ENCODE assay signal across 17 mouse cellular contexts in the genomic region with DNA sequence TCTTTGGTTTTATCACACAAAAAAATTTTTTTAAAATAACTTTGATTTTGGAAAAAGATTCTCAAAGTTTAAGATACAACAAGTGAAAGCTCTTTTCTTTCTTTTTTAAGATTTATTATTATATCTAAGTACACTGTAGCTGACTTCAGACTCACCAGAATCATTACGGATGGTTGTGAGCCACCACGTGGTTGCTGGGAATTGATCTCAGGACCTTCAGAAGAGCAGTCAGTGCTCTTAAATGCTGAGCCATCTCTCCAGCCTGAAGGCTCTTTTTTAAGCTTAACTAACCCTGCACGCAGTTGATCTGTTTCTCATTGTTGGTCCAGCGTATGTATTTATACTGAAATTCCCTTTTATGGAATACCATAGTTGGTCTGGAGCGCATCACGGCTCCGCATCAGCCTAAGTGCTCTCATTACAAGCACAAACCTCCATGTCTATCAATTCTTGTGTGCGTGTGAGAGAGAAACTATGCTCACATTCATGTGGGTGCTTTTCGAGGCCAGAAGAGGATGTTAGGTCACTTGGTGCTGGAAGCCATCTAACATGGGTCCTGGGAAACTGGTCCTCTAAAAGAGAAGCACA. TPM values are rescaled to one million over a fixed set of nuclear protein-coding genes. Genes with fewer than 3 reads are reported as not detected.
DNase-seq lines count a peak whose midpoint lies in the region; ATAC-seq lines count a peak whose summit lies in the region.
"Had no signal": no experiment of that assay in that cellular context is flagged by ENCODE, and none has a peak within 500 bp of the region (broad histone marks: within the 10 kb centered on the region; RNA-seq: fewer than 3 reads in every experiment).

No protein-coding gene starts in this region.

- ATAC-seq in midbrain, embryonic 14.5 days (ENCODE audit: low FRiP score, low TSS enrichment): no peak
- no peak for ATAC-seq in embryonic facial prominence, embryonic 12.5 days (ENCODE audit: insufficient number of reproducible peaks, insufficient read depth, low FRiP score, low TSS enrichment)
- ATAC-seq: forebrain, embryonic 16.5 days had no signal

- H3K4me1 ChIP-seq in midbrain, embryonic 10.5 days: peaks cover 15% of the 10 kb centered on the region
- peaks cover 5% of the 10 kb centered on the region; the same call in 1 of the 2 replicates for H3K4me1 ChIP-seq in midbrain, embryonic 14.5 days (ENCODE audit: control insufficient read depth, insufficient read depth, low read length)
- peaks cover 10% of the 10 kb centered on the region; the same call in 1 of the 2 replicates for H3K4me1 ChIP-seq in embryonic facial prominence, embryonic 12.5 days

- intact Hi-C loops in heart, postnatal 14 days (cut with DNase I): loop anchor here (10.0 kb wide), 1 partner anchor 144 kb away; no protein-coding TSS in a partner anchor

- peak; percentile 77 for DNase-seq in heart, adult 11 months
- DNase-seq in heart, postnatal 14 days: no peak
- no peak for DNase-seq in midbrain, embryonic 10.5 days (ENCODE audit: low spot score)
- DNase-seq in midbrain, embryonic 14.5 days: no peak
- DNase-seq in adrenal gland, postnatal 25 days: no peak
- no peak for DNase-seq in embryo, embryonic 11 days
- DNase-seq: adrenal gland, postnatal 36 days; cerebellum, postnatal 14 days; gastrocnemius, postnatal 14 days; lung, adult 2 months; right cerebral cortex, postnatal 4 days; thymus, postnatal 36 days had no signal

- H3K27ac ChIP-seq in midbrain, embryonic 10.5 days (replicated peaks): no peak overlapping the region
- H3K27ac ChIP-seq in midbrain, embryonic 14.5 days (replicated peaks; ENCODE audit: low read depth, low read length): no peak overlapping the region
- no peak overlapping the region for H3K27ac ChIP-seq in embryonic facial prominence, embryonic 12.5 days
- H3K27ac ChIP-seq in macrophage: peak overlapping the region; percentile 85

- H3K4me2 ChIP-seq in midbrain, embryonic 14.5 days (ENCODE audit: low read length): no peak overlapping the region
- H3K4me2 ChIP-seq in embryonic facial prominence, embryonic 12.5 days (replicated peaks): no peak overlapping the region

- no peak overlapping the region for H3K9ac ChIP-seq in midbrain, embryonic 14.5 days (replicated peaks; ENCODE audit: low read length)
- H3K9ac ChIP-seq in embryonic facial prominence, embryonic 12.5 days: no peak overlapping the region

- H3K27me3 ChIP-seq in midbrain, embryonic 10.5 days (ENCODE audit: low read depth, poor library complexity, severe bottlenecking): no peaks in the 10 kb centered on the region
- no peaks in the 10 kb centered on the region for H3K27me3 ChIP-seq in midbrain, embryonic 14.5 days (ENCODE audit: control insufficient read depth, insufficient read depth, low read length)
- H3K27me3 ChIP-seq in embryonic facial prominence, embryonic 12.5 days: no peaks in the 10 kb centered on the region
- H3K27me3 ChIP-seq: embryonic facial prominence, embryonic 13.5 days; kidney, embryonic 15.5 days had no signal

- WGBS in midbrain, embryonic 10.5 days: 96% methylated on average over 9 of the region's 9 CpGs
- 91% methylated on average over 9 of the region's 9 CpGs for WGBS in midbrain, embryonic 14.5 days
- 91% methylated on average over 9 of the region's 9 CpGs for WGBS in embryonic facial prominence, embryonic 12.5 days
- WGBS in macrophage (ENCODE audit: missing documents): 94% methylated on average over 9 of the region's 9 CpGs

- H3K36me3 ChIP-seq in midbrain, embryonic 10.5 days: peaks cover 16% of the 10 kb centered on the region
- no peaks in the 10 kb centered on the region for H3K36me3 ChIP-seq in midbrain, embryonic 14.5 days (ENCODE audit: control insufficient read depth, insufficient read depth, low read length)
- no peaks in the 10 kb centered on the region for H3K36me3 ChIP-seq in embryonic facial prominence, embryonic 12.5 days
- H3K36me3 ChIP-seq in macrophage (ENCODE audit: inconsistent target): no peaks in the 10 kb centered on the region

- H3K9me3 ChIP-seq in midbrain, embryonic 10.5 days (replicated peaks): no peaks in the 10 kb centered on the region
- H3K9me3 ChIP-seq in midbrain, embryonic 14.5 days (ENCODE audit: control insufficient read depth, low read length): no peaks in the 10 kb centered on the region
- H3K9me3 ChIP-seq in embryonic facial prominence, embryonic 12.5 days: no peaks in the 10 kb centered on the region
- H3K9me3 ChIP-seq: embryonic facial prominence, embryonic 13.5 days; kidney, embryonic 15.5 days had no signal

- H3K79me2 ChIP-seq in macrophage (ENCODE audit: inconsistent target): peaks cover 34% of the 10 kb centered on the region

- peak overlapping the region; percentile 97 for H3K4me3 ChIP-seq in midbrain, embryonic 10.5 days
- H3K4me3 ChIP-seq in midbrain, embryonic 14.5 days (replicated peaks; ENCODE audit: low read depth, low read length): no peak overlapping the region
- 0 out of 2 replicates have a peak overlapping the region, but pooled peaks have one; percentile 84 for H3K4me3 ChIP-seq in embryonic facial prominence, embryonic 12.5 days
- H3K4me3 ChIP-seq in macrophage (ENCODE audit: inconsistent target): peak overlapping the region; percentile 100; the same call in 1 of the 2 replicates

RNA-seq across cellular contexts. Expression of a gene that starts 1.3 kb away (rescaled TPM):
- total RNA-seq in heart, postnatal 14 days (2021): 10 to 100 TPM; 31.9 to 34.5 TPM
- polyA plus RNA-seq in midbrain, embryonic 10.5 days (2016; fragmentation: Nextera tagmentation; extraction: Ambion mirVana): 120 and 124 TPM in 2 replicates
- polyA plus RNA-seq in midbrain, embryonic 14.5 days (2014; fragmentation: Nextera tagmentation; extraction: Ambion mirVana): 48.5 and 68.0 TPM in 2 replicates
- 95.9 and 104 TPM in 2 replicates for polyA plus RNA-seq in embryonic facial prominence, embryonic 12.5 days (2016; fragmentation: Nextera tagmentation; extraction: Ambion mirVana)
- total RNA-seq in macrophage (2018; cell fraction: chromatin; rRNA removed): 100 to 1,000 TPM in 20 of 26 experiments, 10 to 100 TPM in 6; 80.5 to 217 (median 171) TPM
- 10 to 100 TPM; 20.7 to 37.1 (median 26.6) TPM for total RNA-seq in macrophage (2018; cell fraction: cytosol; rRNA removed)
- 100 to 1,000 TPM in 5 of 26 experiments, 10 to 100 TPM in 21; 42.8 to 125 (median 76.1) TPM for total RNA-seq in macrophage (2018; cell fraction: nucleus; rRNA removed)
- 25.3 to 29.9 TPM (median 29.5 TPM) in 3 replicates for polyA plus RNA-seq in macrophage (2018)
- 67.1 and 82.5 TPM in 2 replicates for total RNA-seq in adrenal gland, postnatal 25 days (2021)

RNA-seq across cellular contexts. Expression of a gene that starts 1.6 kb away (rescaled TPM):
- total RNA-seq in heart, postnatal 14 days (2021): under 1 TPM; 0.56 to 0.93 TPM
- 1.7 and 2.1 TPM in 2 replicates for polyA plus RNA-seq in midbrain, embryonic 10.5 days (2016; fragmentation: Nextera tagmentation; extraction: Ambion mirVana)
- 0.70 and 1.7 TPM in 2 replicates for polyA plus RNA-seq in midbrain, embryonic 14.5 days (2014; fragmentation: Nextera tagmentation; extraction: Ambion mirVana)
- 1.3 and 2.3 TPM in 2 replicates for polyA plus RNA-seq in embryonic facial prominence, embryonic 12.5 days (2016; fragmentation: Nextera tagmentation; extraction: Ambion mirVana)
- 10 to 100 TPM in 3 of 26 experiments, 1 to 10 TPM in 23; 1.2 to 13.2 (median 4.6) TPM for total RNA-seq in macrophage (2018; cell fraction: chromatin; rRNA removed)
- 1 to 10 TPM in 4 of 26 experiments, under 1 TPM in 19, not detected in 3; 0.05 to 1.7 (median 0.48) TPM for total RNA-seq in macrophage (2018; cell fraction: cytosol; rRNA removed)
- 1 to 10 TPM in 25 of 26 experiments, under 1 TPM in 1; 0.51 to 9.5 (median 3.1) TPM for total RNA-seq in macrophage (2018; cell fraction: nucleus; rRNA removed)
- 0.42 to 0.53 TPM in 2 of 3 replicates, not detected in the other for polyA plus RNA-seq in macrophage (2018)
- total RNA-seq in adrenal gland, postnatal 25 days (2021): 3.2 and 3.5 TPM in 2 replicates

RNA-seq across cellular contexts. Expression of a gene that starts 11.8 kb away (rescaled TPM):
- total RNA-seq in heart, postnatal 14 days (2021): 10 to 100 TPM; 66.3 to 67.8 TPM
- 139 and 153 TPM in 2 replicates for polyA plus RNA-seq in midbrain, embryonic 10.5 days (2016; fragmentation: Nextera tagmentation; extraction: Ambion mirVana)
- polyA plus RNA-seq in midbrain, embryonic 14.5 days (2014; fragmentation: Nextera tagmentation; extraction: Ambion mirVana): 114 and 119 TPM in 2 replicates
- polyA plus RNA-seq in embryonic facial prominence, embryonic 12.5 days (2016; fragmentation: Nextera tagmentation; extraction: Ambion mirVana): 152 TPM in 2 replicates
- 100 to 1,000 TPM in 4 of 26 experiments, 10 to 100 TPM in 22; 24.4 to 141 (median 73.8) TPM for total RNA-seq in macrophage (2018; cell fraction: chromatin; rRNA removed)
- total RNA-seq in macrophage (2018; cell fraction: cytosol; rRNA removed): 10 to 100 TPM; 44.3 to 70.4 (median 56.5) TPM
- 10 to 100 TPM; 30.0 to 71.3 (median 41.8) TPM for total RNA-seq in macrophage (2018; cell fraction: nucleus; rRNA removed)
- polyA plus RNA-seq in macrophage (2018): 30.9 to 73.2 TPM (median 66.8 TPM) in 3 replicates
- 97.6 and 99.5 TPM in 2 replicates for total RNA-seq in adrenal gland, postnatal 25 days (2021)

RNA-seq across cellular contexts. Expression of a gene that starts 12.0 kb away (rescaled TPM):
- 10 to 100 TPM; 48.4 to 62.3 TPM for total RNA-seq in heart, postnatal 14 days (2021)
- polyA plus RNA-seq in midbrain, embryonic 10.5 days (2016; fragmentation: Nextera tagmentation; extraction: Ambion mirVana): 86.3 and 87.7 TPM in 2 replicates
- polyA plus RNA-seq in midbrain, embryonic 14.5 days (2014; fragmentation: Nextera tagmentation; extraction: Ambion mirVana): 78.3 and 91.6 TPM in 2 replicates
- polyA plus RNA-seq in embryonic facial prominence, embryonic 12.5 days (2016; fragmentation: Nextera tagmentation; extraction: Ambion mirVana): 70.2 and 74.4 TPM in 2 replicates
- total RNA-seq in macrophage (2018; cell fraction: chromatin; rRNA removed): 10 to 100 TPM in 16 of 26 experiments, 1 to 10 TPM in 10; 1.5 to 35.5 (median 11.9) TPM
- 10 to 100 TPM in 24 of 26 experiments, 1 to 10 TPM in 2; 6.8 to 19.7 (median 13.9) TPM for total RNA-seq in macrophage (2018; cell fraction: cytosol; rRNA removed)
- total RNA-seq in macrophage (2018; cell fraction: nucleus; rRNA removed): 10 to 100 TPM in 16 of 26 experiments, 1 to 10 TPM in 10; 5.3 to 27.3 (median 11.7) TPM
- polyA plus RNA-seq in macrophage (2018): 15.7 to 26.2 TPM (median 16.2 TPM) in 3 replicates
- total RNA-seq in adrenal gland, postnatal 25 days (2021): 45.2 and 52.6 TPM in 2 replicates

RNA-seq across cellular contexts. Expression of a gene that starts 20.8 kb away (rescaled TPM):
- 10 to 100 TPM in 1 of 2 experiments, 1 to 10 TPM in 1; 9.9 to 10.6 TPM for total RNA-seq in heart, postnatal 14 days (2021)
- polyA plus RNA-seq in midbrain, embryonic 10.5 days (2016; fragmentation: Nextera tagmentation; extraction: Ambion mirVana): 11.5 and 13.8 TPM in 2 replicates
- polyA plus RNA-seq in midbrain, embryonic 14.5 days (2014; fragmentation: Nextera tagmentation; extraction: Ambion mirVana): 8.7 and 8.9 TPM in 2 replicates
- polyA plus RNA-seq in embryonic facial prominence, embryonic 12.5 days (2016; fragmentation: Nextera tagmentation; extraction: Ambion mirVana): 18.7 and 20.0 TPM in 2 replicates
- total RNA-seq in macrophage (2018; cell fraction: chromatin; rRNA removed): 100 to 1,000 TPM in 14 of 26 experiments, 10 to 100 TPM in 12; 34.5 to 176 (median 108) TPM
- total RNA-seq in macrophage (2018; cell fraction: cytosol; rRNA removed): 10 to 100 TPM; 21.7 to 46.3 (median 33.1) TPM
- total RNA-seq in macrophage (2018; cell fraction: nucleus; rRNA removed): 100 to 1,000 TPM in 8 of 26 experiments, 10 to 100 TPM in 18; 54.2 to 160 (median 82.4) TPM
- polyA plus RNA-seq in macrophage (2018): 20.3 to 33.4 TPM (median 25.0 TPM) in 3 replicates
- total RNA-seq in adrenal gland, postnatal 25 days (2021): 28.4 and 34.3 TPM in 2 replicates
